ENCODE assay signal across 15 mouse cellular contexts in the genomic region with DNA sequence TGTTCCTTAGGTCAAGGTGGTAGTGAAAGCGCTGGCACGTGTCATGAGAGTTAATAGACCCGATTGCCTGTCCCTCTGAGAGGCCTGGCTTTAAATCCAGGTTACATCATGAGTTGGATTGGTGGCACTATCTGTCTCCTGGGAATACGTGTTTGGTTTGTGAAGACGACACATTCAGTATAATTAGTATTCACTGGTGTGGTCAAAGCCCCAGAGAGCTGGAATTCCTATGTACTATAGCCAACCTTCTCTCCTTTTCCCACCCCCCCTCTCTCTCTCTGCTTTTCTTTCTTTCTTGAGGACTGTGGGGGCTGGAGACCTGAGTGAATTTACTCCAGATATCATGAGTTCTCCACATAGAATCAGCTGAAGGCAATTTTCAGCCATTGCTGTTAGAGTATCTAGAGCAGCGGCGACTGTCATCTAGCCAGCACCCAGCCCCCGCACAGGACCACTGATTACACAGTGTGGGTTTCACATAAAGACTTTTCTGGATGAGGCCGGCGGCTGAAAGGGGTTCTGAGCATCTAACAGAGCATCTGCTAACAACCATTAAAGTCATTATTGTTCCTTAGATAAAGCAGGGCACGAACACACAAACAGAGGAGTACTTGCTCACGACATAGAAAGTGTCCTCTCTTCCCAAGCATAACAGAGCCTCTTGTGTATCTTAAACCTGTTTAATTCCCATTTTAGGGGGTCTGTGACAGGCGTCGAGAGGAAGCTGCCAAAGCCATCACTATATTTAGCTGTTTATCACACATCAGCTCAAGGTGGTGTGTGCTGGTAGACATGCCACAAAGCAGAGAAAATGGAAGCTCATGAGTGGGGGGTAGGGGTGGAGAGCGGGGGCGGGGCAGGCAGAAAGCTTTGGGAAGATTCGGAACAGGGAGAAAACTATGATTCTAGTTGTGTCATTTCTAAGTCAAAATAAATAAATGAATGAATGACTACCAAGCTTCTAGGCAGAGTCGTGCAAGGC.
DNase-seq lines count a peak whose midpoint lies in the region; ATAC-seq and TF ChIP-seq lines count a peak whose summit lies in the region.
"Had no signal": no experiment of that assay in that cellular context is flagged by ENCODE, and none has a peak within 500 bp of the region (broad histone marks: within the 10 kb centered on the region; RNA-seq: fewer than 3 reads in every experiment).

No protein-coding gene starts in this region.

- intact Hi-C loops in left cerebral cortex, adult 2 months (cut with DNase I) = loop anchor here (5.0 to 10.0 kb wide), 5 partner anchors 139 to 1626 kb away; partner anchors contain the start of gene Dnajc19

- no peaks in the 10 kb centered on the region for H3K36me3 ChIP-seq in heart, embryonic 11.5 days (ENCODE audit: control insufficient read depth, insufficient read depth, low read length)
- H3K36me3 ChIP-seq in hindbrain, embryonic 11.5 days (ENCODE audit: control insufficient read depth, insufficient read depth, low read length) = no peaks in the 10 kb centered on the region
- no peaks in the 10 kb centered on the region for H3K36me3 ChIP-seq in midbrain, embryonic 15.5 days (replicated peaks)
- H3K36me3 ChIP-seq: limb, embryonic 10.5 days; liver, embryonic 15.5 days had no signal

- H3K4me1 ChIP-seq in heart, embryonic 11.5 days (ENCODE audit: control insufficient read depth, insufficient read depth, low read length) = 0 out of 2 replicates have a peak, but pooled peaks cover 2% of the 10 kb centered on the region
- no peaks in the 10 kb centered on the region for H3K4me1 ChIP-seq in hindbrain, embryonic 11.5 days (replicated peaks; ENCODE audit: control insufficient read depth, insufficient read depth, low read length)
- peaks cover 5% of the 10 kb centered on the region for H3K4me1 ChIP-seq in midbrain, embryonic 15.5 days
- H3K4me1 ChIP-seq: liver, embryonic 15.5 days had no signal

- no peak for DNase-seq in heart, postnatal 4 days
- DNase-seq in embryo, embryonic 11 days = peak; percentile 28
- DNase-seq in hindbrain, embryonic 11.5 days (ENCODE audit: low spot score) = peak; percentile 27
- DNase-seq in left cerebral cortex, adult 2 months (ENCODE audit: extremely low spot score in 1 of 2, low spot score in 2 of 2) = no peak
- no peak for DNase-seq in frontal cortex, postnatal 14 days (ENCODE audit: low spot score in 2 of 2)
- DNase-seq: adrenal gland, postnatal 10 days; kidney, postnatal 10 days; lung, postnatal 4 days; thymus, adult 18-20 months had no signal

- H3K4me3 ChIP-seq in heart, embryonic 11.5 days (ENCODE audit: low read depth, low read length) = no peak overlapping the region
- no peak overlapping the region for H3K4me3 ChIP-seq in hindbrain, embryonic 11.5 days (ENCODE audit: low read depth, low read length)
- H3K4me3 ChIP-seq in midbrain, embryonic 15.5 days = no peak overlapping the region
- H3K4me3 ChIP-seq in left cerebral cortex, adult 2 months = no peak overlapping the region
- H3K4me3 ChIP-seq: limb, embryonic 10.5 days; liver, embryonic 15.5 days; myocyte had no signal

- no peak for TF ChIP-seq CTCF in left cerebral cortex, adult 2 months (IDR thresholded peaks at IDR 0.05)

- WGBS in heart, embryonic 11.5 days (ENCODE audit: insufficient replicate concordance) = 47% methylated on average over 18 of the region's 18 CpGs
- WGBS in hindbrain, embryonic 11.5 days = 52% methylated on average over 18 of the region's 18 CpGs
- WGBS in midbrain, embryonic 15.5 days = 38% methylated on average over 18 of the region's 18 CpGs

- H3K27ac ChIP-seq in heart, embryonic 11.5 days (ENCODE audit: low read depth, low read length) = no peak overlapping the region
- no peak overlapping the region for H3K27ac ChIP-seq in hindbrain, embryonic 11.5 days (ENCODE audit: low read depth, low read length)
- 0 out of 2 replicates have a peak overlapping the region, but pooled peaks have one; percentile 14 for H3K27ac ChIP-seq in midbrain, embryonic 15.5 days
- no peak overlapping the region for H3K27ac ChIP-seq in left cerebral cortex, adult 2 months
- H3K27ac ChIP-seq: limb, embryonic 10.5 days; liver, embryonic 15.5 days had no signal

- no peak overlapping the region for H3K9ac ChIP-seq in heart, embryonic 11.5 days (ENCODE audit: low read depth, low read length)
- H3K9ac ChIP-seq in hindbrain, embryonic 11.5 days (ENCODE audit: low read depth, low read length) = no peak overlapping the region
- H3K9ac ChIP-seq in midbrain, embryonic 15.5 days = no peak overlapping the region
- H3K9ac ChIP-seq: liver, embryonic 15.5 days had no signal

- ATAC-seq in heart, embryonic 11.5 days (replicated peaks; ENCODE audit: insufficient number of reproducible peaks, low FRiP score, low TSS enrichment) = no peak
- ATAC-seq in hindbrain, embryonic 11.5 days (ENCODE audit: low FRiP score) = peak; percentile 51; the same call in 1 of the 2 replicates
- peak; percentile 52 for ATAC-seq in midbrain, embryonic 15.5 days (replicated peaks)
- ATAC-seq in granulocyte monocyte progenitor cell, adult 5-6 weeks (replicated peaks; ENCODE audit: poor library complexity, severe bottlenecking) = no peak

- no peaks in the 10 kb centered on the region; the same call in 1 of the 2 replicates for H3K27me3 ChIP-seq in heart, embryonic 11.5 days (ENCODE audit: control insufficient read depth, insufficient read depth, low read length)
- no peaks in the 10 kb centered on the region for H3K27me3 ChIP-seq in hindbrain, embryonic 11.5 days (ENCODE audit: control insufficient read depth, insufficient read depth, low read length)
- no peaks in the 10 kb centered on the region for H3K27me3 ChIP-seq in midbrain, embryonic 15.5 days (replicated peaks)

- peak overlapping the region; percentile 47 for H3K4me2 ChIP-seq in heart, embryonic 11.5 days
- no peak overlapping the region for H3K4me2 ChIP-seq in hindbrain, embryonic 11.5 days (replicated peaks; ENCODE audit: low read depth, low read length)
- no peak overlapping the region for H3K4me2 ChIP-seq in midbrain, embryonic 15.5 days
- H3K4me2 ChIP-seq: liver, embryonic 15.5 days had no signal

- no peaks in the 10 kb centered on the region for H3K9me3 ChIP-seq in heart, embryonic 11.5 days (replicated peaks; ENCODE audit: control insufficient read depth, low read length)
- H3K9me3 ChIP-seq in hindbrain, embryonic 11.5 days (ENCODE audit: control insufficient read depth, low read length) = no peaks in the 10 kb centered on the region
- H3K9me3 ChIP-seq in midbrain, embryonic 15.5 days = no peaks in the 10 kb centered on the region
- H3K9me3 ChIP-seq: limb, embryonic 10.5 days; liver, embryonic 15.5 days had no signal

Comparison
In these comparisons a context has a peak if more than half of its experiments do, and no peak if none do; other contexts are left out.
1. ATAC-seq: peak in hindbrain, embryonic 11.5 days (single experiment) and midbrain, embryonic 15.5 days (single experiment); none in heart, embryonic 11.5 days (single experiment) and granulocyte monocyte progenitor cell, adult 5-6 weeks (single experiment).
2. DNase-seq: peak in embryo, embryonic 11 days (single experiment) and hindbrain, embryonic 11.5 days (single experiment); none in heart, postnatal 4 days (single experiment), left cerebral cortex, adult 2 months (0 of 2) and frontal cortex, postnatal 14 days (0 of 2).